Mouse (Mus musculus) ES-E14 (cell line): Measurements from ENCODE around the gene Slc25a20.

Experiments
- MAFK ChIP-seq: IDR thresholded peaks from 2 replicates; pipeline ENCODE4 v1.6.1; 2014; ENCODE audit warnings: mild to moderate bottlenecking, low read depth, low read length, inconsistent platforms; ENCODE audit not compliant: insufficient read depth
- ZC3H11A ChIP-seq: IDR thresholded peaks from 2 replicates; pipeline ENCODE4 v1.6.1; 2012; ENCODE audit warnings: low read depth, mild to moderate bottlenecking, inconsistent platforms, low read length, borderline replicate concordance
- ZNF384 ChIP-seq: IDR thresholded peaks from 2 replicates; pipeline ENCODE4 v1.6.1; 2012; ENCODE audit warnings: low read depth, low read length, inconsistent platforms

DNA sequence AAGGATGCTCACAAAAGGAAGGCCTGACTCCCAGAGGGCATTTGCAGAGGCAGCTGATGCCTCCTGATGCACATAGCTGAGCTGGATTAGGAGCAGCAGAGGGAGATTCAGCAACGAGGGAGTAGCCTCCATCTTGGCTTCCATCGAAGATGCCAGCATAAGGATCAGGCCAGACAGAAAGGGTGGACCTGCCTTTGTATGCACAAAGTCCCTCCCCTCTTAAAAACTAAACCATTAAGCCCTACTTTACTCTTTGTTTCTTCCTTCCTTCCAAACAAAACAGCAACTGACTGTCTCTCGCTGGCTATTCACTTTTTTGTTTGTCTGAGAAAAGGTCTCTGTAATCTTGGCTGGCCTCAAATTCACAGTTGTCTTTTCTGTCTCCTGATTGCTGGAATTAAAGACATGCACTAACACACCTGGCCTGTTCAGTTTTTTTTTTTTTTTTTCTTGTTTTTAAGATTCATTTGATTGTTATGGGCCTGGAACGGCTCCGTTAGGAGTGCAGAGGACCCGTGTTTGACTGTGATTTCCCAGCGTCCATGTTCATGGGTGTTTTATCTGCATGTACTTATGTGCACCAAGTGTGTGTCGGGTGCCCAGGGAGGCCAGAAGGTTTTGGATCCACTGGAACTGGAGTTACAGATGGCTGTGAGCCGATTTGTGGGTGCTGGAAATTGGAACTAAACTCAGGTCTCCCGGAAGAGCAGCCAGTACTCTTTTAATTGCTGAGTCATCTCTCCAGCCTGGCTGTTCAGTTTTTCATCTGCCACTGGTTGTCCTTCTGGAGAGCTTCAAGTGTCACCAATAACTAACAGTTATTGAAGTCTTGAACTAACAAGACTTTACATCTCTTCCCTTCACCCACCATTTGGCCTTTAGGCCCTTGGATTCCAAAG lies 7.1 kb upstream of the Slc25a20 start:
- TF ChIP-seq ZNF384 (peak; percentile 92), ZC3H11A (no peak), MAFK (peak; percentile 94)
